Mouse (Mus musculus): ENCODE results near the gene Ctf2.
"Not testable (repeated sequence)": the region's sequence is repeated elsewhere in the genome, so short reads cannot be mapped to it uniquely, and the experiment has no call there.

Ctf2 gene

GRCm38 (mm10) chr7:127732066-127732465 lies at the start of gene Ctf2:
Gene Ctf2 (minus strand): TSS chr7:127732166.
- not testable (repeated sequence) for DNase-seq

- DNase-seq, result no peak
Measured at GRCm38 (mm10) chr7:127778350-127778749, 46.4 kb upstream of the Ctf2 start.

- peak; percentile 39 to 42 for DNase-seq
Measured at GRCm38 (mm10) chr7:127777474-127778266, 45.7 kb upstream of the Ctf2 start.

DNA sequence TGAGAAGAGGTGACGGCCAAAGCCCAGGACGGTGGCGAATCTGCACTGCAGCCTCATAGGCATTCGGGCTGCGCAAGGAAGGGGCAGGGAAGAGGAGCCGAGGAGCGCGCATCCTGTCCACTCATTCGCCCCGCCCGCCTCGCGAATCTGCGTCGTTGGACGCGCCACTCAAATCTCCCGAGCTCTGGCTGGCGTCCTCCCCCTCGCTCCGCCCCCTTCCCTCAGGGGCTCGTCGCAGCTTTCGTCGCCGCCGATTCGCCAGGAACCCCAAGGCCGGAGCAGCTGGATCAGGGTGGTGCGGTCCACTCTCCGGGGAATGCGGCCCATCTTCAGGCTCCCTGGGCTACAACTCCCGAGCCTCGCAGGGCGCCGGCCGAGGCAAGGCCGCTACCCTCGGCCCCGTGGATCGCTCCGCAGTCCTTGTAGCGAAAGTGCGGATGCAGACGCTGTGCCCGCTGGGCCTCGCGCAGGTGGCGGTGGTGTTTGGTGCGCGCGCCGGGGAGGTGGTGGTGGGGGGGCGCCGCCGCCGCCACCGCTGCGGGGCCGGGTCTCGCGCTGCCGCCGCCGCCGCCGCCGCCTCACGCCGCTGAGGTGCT lies 45.0 kb upstream of the Ctf2 start:
- DNase-seq, result peak; percentile 96 to 97

DNA sequence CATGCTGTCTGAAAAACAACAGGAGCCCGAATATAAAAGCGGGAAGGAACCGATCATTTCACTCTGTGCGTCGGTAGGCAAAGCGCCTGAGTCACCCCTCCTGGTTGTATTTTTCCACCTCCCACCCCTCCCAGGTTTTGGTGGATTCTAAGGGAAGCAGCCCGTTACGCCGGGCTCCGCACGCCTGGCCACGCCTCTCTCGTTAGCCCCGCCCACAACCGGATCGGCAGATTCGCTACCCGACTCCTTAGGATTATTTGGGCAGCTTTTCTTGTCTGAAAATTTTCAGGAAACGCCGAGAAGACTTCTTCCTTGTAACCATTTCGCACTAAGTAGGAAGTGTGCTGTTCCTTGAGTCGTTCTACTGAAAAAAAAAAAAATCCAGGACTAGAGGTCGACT lies 44.5 kb upstream of the Ctf2 start, which contains the start of gene Setd1a:
TSS of gene Setd1a (plus strand) at position 245 of the 400 bp plus-strand sequence.
- DNase-seq, result peak; percentile 84 to 88

GRCm38 (mm10) chr7:127775837-127776236 lies 43.9 kb upstream of the Ctf2 start:
- DNase-seq, result not testable (repeated sequence)

- peak; percentile 47 to 62 for DNase-seq
Measured at GRCm38 (mm10) chr7:127773664-127774384, 41.9 kb upstream of the Ctf2 start.

- no peak for DNase-seq
Measured at GRCm38 (mm10) chr7:127772557-127772956, 40.6 kb upstream of the Ctf2 start.

- no peak for DNase-seq
Measured at GRCm38 (mm10) chr7:127772080-127772479, 40.1 kb upstream of the Ctf2 start.

DNA sequence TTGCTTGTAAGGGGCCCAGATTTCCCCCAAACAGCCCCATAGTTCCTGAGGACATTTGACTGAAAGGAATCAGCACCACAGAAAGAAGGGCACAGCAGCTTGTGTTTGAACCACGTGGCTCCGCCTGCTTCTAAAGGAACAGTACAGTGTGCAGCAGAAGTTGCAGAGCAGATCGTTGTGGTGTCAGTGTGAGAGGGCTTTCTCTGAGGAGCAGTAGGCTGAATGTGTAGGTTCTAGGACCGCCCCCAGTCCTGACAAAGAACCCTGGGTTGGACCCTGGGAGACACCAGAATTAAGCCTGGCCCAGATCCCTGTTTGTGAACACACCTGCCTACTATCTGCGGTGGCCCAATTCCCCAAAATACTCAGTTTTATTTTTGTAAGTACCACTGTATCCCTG lies 39.3 kb upstream of the Ctf2 start:
- no peak for DNase-seq

DNA sequence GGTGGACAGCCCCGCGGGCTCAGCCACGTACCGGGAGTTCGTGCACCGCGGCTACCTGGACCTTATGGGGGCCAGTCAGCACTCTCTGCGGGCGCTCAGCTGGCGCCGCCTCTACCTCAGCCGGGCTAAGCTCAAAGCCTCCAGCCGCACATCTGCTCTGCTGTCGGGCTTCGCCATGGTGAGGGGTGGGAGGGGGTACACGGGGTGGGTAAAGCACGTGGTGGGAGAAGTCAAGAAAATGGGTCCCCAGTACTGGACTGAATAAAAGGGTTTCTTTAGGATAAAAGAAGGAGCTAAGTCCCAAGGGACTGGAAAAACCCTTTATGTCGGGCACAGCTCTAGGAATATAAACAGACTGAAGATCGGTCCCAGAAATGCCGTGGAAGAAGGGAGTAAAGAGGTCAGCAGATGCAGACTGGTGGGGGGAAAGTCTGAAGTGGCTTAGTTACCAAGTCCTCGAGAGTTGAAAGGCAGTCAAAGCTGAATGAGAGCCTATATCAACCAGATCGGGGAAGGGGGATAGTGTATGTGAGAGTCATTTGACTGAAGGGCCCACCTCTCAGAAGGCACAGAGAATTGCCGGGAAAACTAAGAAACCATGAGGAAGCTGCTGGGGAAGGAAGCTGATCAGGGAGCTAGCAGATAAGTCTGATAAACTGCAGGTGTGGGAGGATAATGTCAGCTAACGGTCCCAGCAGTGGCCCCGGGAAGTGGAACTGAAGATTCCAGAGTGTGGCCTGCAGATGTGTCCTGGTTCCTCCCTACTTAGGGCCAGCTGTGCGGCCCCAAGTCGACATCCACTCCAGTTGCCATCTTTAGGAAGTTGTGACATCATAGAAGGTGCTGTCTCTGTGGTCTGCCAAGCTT lies 38.3 kb upstream of the Ctf2 start:
- DNase-seq, result no peak

- DNase-seq, result peak; percentile 93 to 94
Measured at GRCm38 (mm10) chr7:127769651-127770038, 37.7 kb upstream of the Ctf2 start, which contains the start of gene Orai3. Gene Orai3 (plus strand): TSS chr7:127769815.

GRCm38 (mm10) chr7:127768997-127769593 lies 37.1 kb upstream of the Ctf2 start:
- peak; percentile 97 to 98 for DNase-seq

DNA sequence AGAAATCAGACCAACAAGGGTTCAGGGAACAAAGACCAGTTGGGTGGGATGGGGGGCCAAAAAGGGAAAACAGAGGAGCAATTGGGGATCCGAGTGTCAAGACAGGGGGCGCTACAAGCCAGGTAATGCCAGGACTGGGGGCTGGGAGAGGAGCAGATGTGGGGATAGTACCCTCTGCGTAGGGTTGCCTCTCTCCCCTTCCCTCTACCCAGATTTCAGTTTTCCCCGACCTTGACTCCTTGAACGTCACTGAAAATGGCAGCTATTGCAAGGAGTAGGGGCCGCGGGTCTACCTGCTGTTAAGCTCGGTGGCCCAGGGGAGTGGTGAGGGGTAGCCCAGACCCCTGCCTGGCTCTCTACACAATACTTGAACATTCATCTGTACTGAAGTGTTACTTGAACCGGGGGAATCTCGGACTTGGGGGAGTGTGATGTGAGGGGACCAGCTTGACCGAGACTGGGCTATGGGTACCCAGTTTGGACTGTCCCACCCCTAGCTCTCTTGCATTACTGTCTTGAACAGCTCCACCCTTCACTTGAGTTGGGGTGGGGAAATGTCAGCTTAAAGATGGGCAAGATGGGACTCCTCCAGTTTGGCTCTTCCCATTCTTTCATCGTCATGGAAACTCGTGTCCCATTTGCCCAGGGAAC lies 36.5 kb upstream of the Ctf2 start:
- no peak for DNase-seq

GRCm38 (mm10) chr7:127767671-127768345 lies 35.8 kb upstream of the Ctf2 start:
- no peak for DNase-seq

- DNase-seq, result no peak
Measured at GRCm38 (mm10) chr7:127766851-127767609, 35.1 kb upstream of the Ctf2 start.

- no peak for DNase-seq
Measured at GRCm38 (mm10) chr7:127765756-127766155, 33.8 kb upstream of the Ctf2 start.

GRCm38 (mm10) chr7:127763642-127764041 lies 31.7 kb upstream of the Ctf2 start:
- DNase-seq, result no peak

DNA sequence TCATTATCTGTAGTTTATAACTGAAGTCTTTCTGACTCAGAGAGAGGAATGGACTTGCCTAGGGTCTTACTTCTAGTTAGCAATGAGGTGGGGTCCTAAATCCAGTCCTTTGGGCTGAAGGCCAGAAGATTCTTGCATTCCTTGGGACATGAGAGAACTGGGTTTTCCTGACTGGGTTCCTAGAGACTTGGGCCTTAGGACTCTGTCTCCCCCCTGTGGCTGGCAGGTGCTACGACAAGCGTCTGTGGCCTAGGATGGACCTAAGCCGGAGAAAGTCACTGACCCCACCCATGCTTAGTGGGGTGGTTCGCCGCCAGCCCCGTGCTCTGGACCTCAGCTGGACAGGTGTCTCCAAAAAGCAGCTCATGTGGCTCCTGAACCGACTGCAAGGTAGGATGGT lies 29.1 kb upstream of the Ctf2 start:
- peak; percentile 66 to 72 for DNase-seq

DNA sequence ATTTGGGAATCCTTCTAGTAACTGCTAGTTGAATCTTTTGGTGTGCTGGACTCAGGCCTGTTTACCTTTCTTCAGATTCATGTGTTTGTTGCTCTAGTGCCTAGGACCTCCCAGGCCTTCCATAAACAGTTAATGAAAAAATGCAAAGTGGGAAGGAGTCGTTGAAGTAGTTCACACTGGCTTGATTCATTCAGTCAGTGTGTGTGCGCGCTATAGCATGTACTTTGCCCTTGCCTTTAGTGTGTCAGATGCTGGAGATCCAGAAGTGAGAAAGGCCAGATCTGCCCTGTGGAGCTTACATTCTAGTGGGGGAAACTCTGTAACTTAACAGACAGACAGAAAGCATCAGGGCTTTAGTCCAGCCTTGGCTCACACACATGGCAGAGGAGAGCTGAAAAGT lies 28.5 kb upstream of the Ctf2 start:
- DNase-seq, result no peak
